Mouse (Mus musculus): ENCODE data around the gene Med15. TPM values are rescaled to one million over a fixed set of nuclear protein-coding genes. Genes with fewer than 3 reads are reported as not detected.
A peak's percentile ranks its signal among the peaks of the same experiment; 100 is the strongest.

The Med15 gene
- polyA plus RNA-seq, 1 experiment from 2014 or later: 47.5 TPM

DNA sequence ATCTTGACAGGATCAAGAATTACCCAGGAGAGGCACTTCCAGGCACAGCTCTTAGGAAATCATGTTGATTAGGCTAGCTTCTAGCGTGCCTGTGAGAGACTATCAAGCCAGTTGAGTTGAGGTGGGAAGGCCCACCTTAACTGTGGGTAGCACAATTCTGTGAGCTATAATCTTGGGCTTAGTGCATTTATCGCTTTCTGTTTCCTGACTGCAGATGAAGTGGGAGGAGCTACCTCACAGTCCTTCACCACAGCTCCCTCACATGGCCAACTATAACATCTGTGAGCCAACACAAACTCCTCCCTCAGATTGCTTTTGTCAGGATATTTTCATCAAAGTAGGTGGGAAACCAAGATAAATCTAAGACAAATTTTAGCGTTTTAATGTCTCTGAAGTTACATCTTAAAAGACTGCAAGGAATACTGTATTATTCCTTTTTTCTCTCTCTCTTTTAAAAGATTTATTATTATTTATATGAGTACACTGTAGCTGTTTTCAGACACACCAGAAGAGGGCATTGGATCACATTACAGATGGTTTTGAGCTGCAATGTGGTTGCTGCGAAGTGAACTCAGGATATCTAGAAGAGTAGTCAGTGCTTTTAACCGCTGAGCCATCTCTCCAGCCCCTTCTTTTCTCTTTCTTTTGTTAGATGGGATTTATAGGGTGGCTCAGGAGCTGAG lies 5.4 kb downstream of the Med15 start:
- ATAC-seq (ENCODE audit: insufficient number of reproducible peaks, insufficient read depth, low FRiP score, low read depth): no peak
- Histone ChIP-seq H3K36me3 (ENCODE audit: control insufficient read depth, insufficient read depth, low read length) (no peaks in the 10 kb centered on the region), H3K4me3 (ENCODE audit: low read depth, low read length) (no peak overlapping the region), H3K9ac (replicated peaks; ENCODE audit: low read depth, low read length) (no peak overlapping the region), H3K4me1 (ENCODE audit: control insufficient read depth, insufficient read depth, low read length) (no peaks in the 10 kb centered on the region), H3K9me3 (ENCODE audit: control insufficient read depth, low read depth, low read length) (no peaks in the 10 kb centered on the region), H3K27ac (ENCODE audit: low read length) (no peak overlapping the region), H3K4me2 (replicated peaks; ENCODE audit: low read depth, low read length) (no peak overlapping the region), H3K27me3 (ENCODE audit: control insufficient read depth, insufficient read depth, low read length) (no peaks in the 10 kb centered on the region)
- WGBS: 14% methylated on average over 5 of the region's 5 CpGs

DNA sequence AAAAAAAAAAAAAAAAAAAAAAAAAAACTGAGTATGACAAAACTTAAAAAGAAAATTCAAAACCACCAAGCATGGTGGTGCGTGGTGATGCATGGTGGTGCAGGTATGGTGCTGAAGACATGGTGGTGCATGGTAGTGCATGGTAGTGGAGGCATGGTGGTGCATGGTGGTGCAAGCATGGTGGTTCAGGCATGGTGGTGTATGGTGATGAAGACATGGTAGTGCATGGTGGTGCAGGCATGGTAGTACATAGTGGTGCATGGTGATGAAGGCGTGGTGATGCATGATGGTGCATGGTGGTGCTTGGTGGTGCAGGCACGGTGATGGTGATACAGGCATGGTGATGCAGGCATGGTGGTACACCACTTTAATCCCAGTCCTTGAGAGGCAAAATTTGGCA lies 8.2 kb downstream of the Med15 start:
- no peak overlapping the region for H3K4me2 ChIP-seq (replicated peaks; ENCODE audit: low read depth, low read length)
- H3K9me3 ChIP-seq (ENCODE audit: control insufficient read depth, low read depth, low read length): no peaks in the 10 kb centered on the region
- no peaks in the 10 kb centered on the region for H3K27me3 ChIP-seq (ENCODE audit: control insufficient read depth, insufficient read depth, low read length)
- WGBS: 91% methylated on average over 3 of the region's 3 CpGs
- no peaks in the 10 kb centered on the region for H3K36me3 ChIP-seq (ENCODE audit: control insufficient read depth, insufficient read depth, low read length)
- H3K9ac ChIP-seq (replicated peaks; ENCODE audit: low read depth, low read length): no peak overlapping the region
- H3K4me1 ChIP-seq (ENCODE audit: control insufficient read depth, insufficient read depth, low read length): peaks cover 8% of the 10 kb centered on the region
- H3K4me3 ChIP-seq (ENCODE audit: low read depth, low read length): no peak overlapping the region
- ATAC-seq (ENCODE audit: insufficient number of reproducible peaks, insufficient read depth, low FRiP score, low read depth): no peak
- H3K27ac ChIP-seq (ENCODE audit: low read length): no peak overlapping the region

DNA sequence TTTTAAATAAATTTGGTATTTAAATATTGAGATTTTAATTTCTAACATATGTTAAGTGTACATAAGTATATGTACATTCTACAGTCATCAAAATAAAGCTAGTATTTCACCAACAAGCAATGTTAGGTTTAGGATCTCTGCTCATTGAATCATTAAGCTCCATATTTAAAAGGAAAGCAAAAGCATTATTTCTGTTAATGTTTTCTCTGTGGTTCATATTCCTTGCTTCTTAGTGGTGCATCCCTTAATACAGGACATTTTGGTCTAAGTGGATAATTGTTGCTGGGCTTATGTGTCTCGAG lies 9.4 kb downstream of the Med15 start:
- Histone ChIP-seq H3K4me1 (ENCODE audit: control insufficient read depth, insufficient read depth, low read length) (peaks cover 8% of the 10 kb centered on the region), H3K4me2 (replicated peaks; ENCODE audit: low read depth, low read length) (no peak overlapping the region), H3K4me3 (ENCODE audit: low read depth, low read length) (no peak overlapping the region), H3K9me3 (ENCODE audit: control insufficient read depth, low read depth, low read length) (no peaks in the 10 kb centered on the region), H3K9ac (replicated peaks; ENCODE audit: low read depth, low read length) (no peak overlapping the region), H3K27me3 (ENCODE audit: control insufficient read depth, insufficient read depth, low read length) (no peaks in the 10 kb centered on the region), H3K27ac (ENCODE audit: low read length) (no peak overlapping the region), H3K36me3 (ENCODE audit: control insufficient read depth, insufficient read depth, low read length) (no peaks in the 10 kb centered on the region)
- ATAC-seq (ENCODE audit: insufficient number of reproducible peaks, insufficient read depth, low FRiP score, low read depth): no peak
- WGBS: 82% methylated on average over 1 of the region's 1 CpGs

DNA sequence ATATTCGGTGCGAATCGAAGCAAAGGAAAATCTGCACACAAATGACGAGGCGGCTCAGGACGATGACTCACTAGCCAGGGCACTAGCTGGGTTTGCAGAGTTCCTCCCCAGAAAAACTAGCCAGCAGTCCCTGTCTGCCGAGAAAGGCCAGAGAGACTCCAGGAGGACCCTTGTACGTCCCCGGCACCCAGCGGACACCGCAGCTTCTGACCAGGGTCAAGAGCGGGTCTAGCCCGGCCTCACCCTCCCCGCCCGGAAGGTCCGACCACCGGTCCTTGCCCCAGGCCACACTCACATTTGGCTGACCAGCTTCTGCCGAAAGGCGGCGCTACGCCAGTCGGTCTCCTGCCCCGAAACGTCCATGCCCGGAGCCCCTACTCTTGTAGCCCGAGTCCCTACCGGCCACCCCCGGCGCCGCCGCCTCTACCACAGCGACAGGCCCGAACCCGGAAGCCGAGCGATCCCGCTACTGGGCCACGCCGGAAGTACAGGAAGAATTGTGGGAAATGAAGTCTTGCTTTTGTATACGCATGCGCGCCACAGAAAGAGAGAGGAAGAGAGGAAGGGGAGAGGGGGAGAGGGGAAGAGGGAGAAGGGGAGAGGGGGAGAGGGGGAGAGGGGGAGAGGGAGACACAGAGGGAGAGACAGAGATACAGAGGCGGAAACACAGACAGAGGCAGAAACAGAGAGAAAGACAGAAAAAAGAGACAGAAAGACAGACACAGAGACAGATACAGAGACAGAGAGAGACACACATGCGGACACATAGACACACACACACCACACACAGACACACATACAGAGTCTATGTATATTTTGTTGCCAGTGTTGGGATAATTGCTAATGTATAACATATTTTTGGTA lies 10.0 kb downstream of the Med15 start:
- Histone ChIP-seq H3K4me3 (ENCODE audit: low read depth, low read length) (peak overlapping the region; percentile 84), H3K9me3 (ENCODE audit: control insufficient read depth, low read depth, low read length) (no peaks in the 10 kb centered on the region), H3K4me2 (replicated peaks; ENCODE audit: low read depth, low read length) (peak overlapping the region; percentile 87), H3K27ac (ENCODE audit: low read length) (peak overlapping the region; percentile 72), H3K4me1 (ENCODE audit: control insufficient read depth, insufficient read depth, low read length) (peaks cover 8% of the 10 kb centered on the region), H3K9ac (replicated peaks; ENCODE audit: low read depth, low read length) (peak overlapping the region; percentile 79), H3K27me3 (ENCODE audit: control insufficient read depth, insufficient read depth, low read length) (no peaks in the 10 kb centered on the region), H3K36me3 (ENCODE audit: control insufficient read depth, insufficient read depth, low read length) (no peaks in the 10 kb centered on the region)
- WGBS: 2% methylated on average over 42 of the region's 44 CpGs
- ATAC-seq (ENCODE audit: insufficient number of reproducible peaks, insufficient read depth, low FRiP score, low read depth): peak; percentile 90

DNA sequence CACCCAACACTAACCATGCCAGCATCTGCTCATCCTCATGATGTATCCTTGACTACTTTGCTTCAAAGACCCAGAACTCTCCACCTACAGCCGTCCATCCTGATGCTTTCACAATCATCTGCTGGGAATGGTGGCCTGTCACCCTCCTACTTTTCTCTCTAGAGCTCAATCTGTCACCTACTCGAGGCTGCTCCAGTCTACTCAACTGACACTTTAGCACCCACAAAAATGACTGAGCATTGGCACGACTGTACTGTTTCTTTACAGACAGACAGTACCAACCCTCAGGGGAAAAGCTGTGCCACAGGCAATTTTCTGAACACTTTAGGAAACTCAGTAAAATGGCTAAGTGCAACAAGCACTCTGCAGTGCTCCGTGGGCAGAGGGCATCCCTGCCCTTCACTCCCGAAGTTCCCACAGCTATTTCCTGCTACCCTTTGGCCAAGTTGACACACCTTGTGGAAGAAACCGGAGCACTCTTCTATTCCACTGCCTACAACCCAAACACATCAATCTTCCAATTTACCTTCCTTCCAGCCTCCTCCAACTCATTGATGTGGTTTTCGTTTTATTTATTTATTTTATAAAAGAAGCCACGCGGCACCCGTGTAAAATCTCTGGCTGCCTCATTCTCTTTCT lies 10.8 kb downstream of the Med15 start:
- ATAC-seq (ENCODE audit: insufficient number of reproducible peaks, insufficient read depth, low FRiP score, low read depth): 0 out of 2 replicates have a peak, but pooled peaks have one; percentile 21
- peak overlapping the region; percentile 84 for H3K4me3 ChIP-seq (ENCODE audit: low read depth, low read length)
- H3K4me2 ChIP-seq (replicated peaks; ENCODE audit: low read depth, low read length): peak overlapping the region; percentile 87
- H3K27me3 ChIP-seq (ENCODE audit: control insufficient read depth, insufficient read depth, low read length): no peaks in the 10 kb centered on the region
- peak overlapping the region; percentile 72 for H3K27ac ChIP-seq (ENCODE audit: low read length)
- 6% methylated on average over 10 of the region's 10 CpGs for WGBS
- H3K4me1 ChIP-seq (ENCODE audit: control insufficient read depth, insufficient read depth, low read length): peaks cover 8% of the 10 kb centered on the region
- H3K36me3 ChIP-seq (ENCODE audit: control insufficient read depth, insufficient read depth, low read length): no peaks in the 10 kb centered on the region
- peak overlapping the region; percentile 79 for H3K9ac ChIP-seq (replicated peaks; ENCODE audit: low read depth, low read length)
- H3K9me3 ChIP-seq (ENCODE audit: control insufficient read depth, low read depth, low read length): no peaks in the 10 kb centered on the region

DNA sequence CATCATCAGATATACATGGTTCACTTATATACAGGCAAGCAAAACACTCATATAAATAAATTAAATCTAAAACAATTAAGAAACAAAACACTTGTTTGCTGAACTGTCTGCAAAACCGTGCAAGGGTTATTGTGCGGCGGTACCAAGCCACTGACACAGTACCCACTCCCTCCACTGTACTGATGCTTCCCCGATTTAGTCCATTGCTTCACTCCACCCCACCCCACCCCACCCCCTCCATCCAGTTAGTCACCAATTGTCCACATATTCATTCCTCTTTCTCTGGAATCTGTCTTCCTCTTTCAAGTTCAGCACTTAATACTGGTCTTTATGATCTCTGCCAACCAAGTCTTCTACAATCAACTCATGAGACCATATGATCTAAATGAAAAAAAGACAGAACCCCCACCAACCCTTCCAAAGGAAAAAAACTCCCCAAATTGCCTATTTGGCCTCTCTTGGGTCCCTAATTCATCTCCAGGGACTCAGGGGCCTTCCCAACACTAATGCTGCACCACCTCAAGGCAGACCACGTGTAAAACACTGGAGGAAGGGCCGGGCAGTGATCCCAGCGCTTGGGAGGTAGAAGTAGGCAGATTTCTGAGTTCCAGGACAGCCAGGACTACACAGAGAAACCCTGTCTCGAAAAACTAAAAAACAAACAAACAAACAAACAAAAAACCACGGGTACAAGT lies 11.4 kb downstream of the Med15 start:
- peak overlapping the region; percentile 87 for H3K4me2 ChIP-seq (replicated peaks; ENCODE audit: low read depth, low read length)
- H3K4me1 ChIP-seq (ENCODE audit: control insufficient read depth, insufficient read depth, low read length): peaks cover 8% of the 10 kb centered on the region
- peak overlapping the region; percentile 84 for H3K4me3 ChIP-seq (ENCODE audit: low read depth, low read length)
- ATAC-seq (ENCODE audit: insufficient number of reproducible peaks, insufficient read depth, low FRiP score, low read depth): no peak
- H3K27me3 ChIP-seq (ENCODE audit: control insufficient read depth, insufficient read depth, low read length): no peaks in the 10 kb centered on the region
- no peaks in the 10 kb centered on the region for H3K9me3 ChIP-seq (ENCODE audit: control insufficient read depth, low read depth, low read length)
- peak overlapping the region; percentile 79; the same call in 1 of the 2 replicates for H3K9ac ChIP-seq (replicated peaks; ENCODE audit: low read depth, low read length)
- H3K36me3 ChIP-seq (ENCODE audit: control insufficient read depth, insufficient read depth, low read length): no peaks in the 10 kb centered on the region
- H3K27ac ChIP-seq (ENCODE audit: low read length): no peak overlapping the region
- WGBS: 63% methylated on average over 9 of the region's 9 CpGs

DNA sequence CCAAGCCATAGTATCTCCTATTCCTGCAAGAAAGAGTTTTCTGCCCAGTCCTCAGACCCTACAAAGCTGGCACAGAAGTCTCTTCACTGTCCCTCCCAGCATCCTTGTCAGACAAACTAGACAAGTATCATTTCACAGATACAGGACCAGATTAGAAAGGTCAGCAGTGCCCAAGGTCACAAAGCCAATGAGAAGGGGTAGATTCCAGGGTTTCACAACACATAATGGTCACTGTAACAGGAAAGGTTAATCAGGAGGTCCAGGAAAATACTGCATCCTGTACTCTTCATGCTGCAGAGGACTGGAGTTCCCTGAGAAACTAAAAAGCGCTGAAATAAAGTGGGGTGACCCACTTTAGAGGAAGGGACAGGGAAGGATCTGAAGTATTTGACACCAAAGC lies 14.9 kb downstream of the Med15 start:
- no peaks in the 10 kb centered on the region for H3K36me3 ChIP-seq (ENCODE audit: control insufficient read depth, insufficient read depth, low read length)
- no peak overlapping the region for H3K27ac ChIP-seq (ENCODE audit: low read length)
- no peak overlapping the region for H3K9ac ChIP-seq (replicated peaks; ENCODE audit: low read depth, low read length)
- ATAC-seq (ENCODE audit: insufficient number of reproducible peaks, insufficient read depth, low FRiP score, low read depth): no peak
- no peaks in the 10 kb centered on the region for H3K9me3 ChIP-seq (ENCODE audit: control insufficient read depth, low read depth, low read length)
- WGBS: 90% methylated on average over 1 of the region's 1 CpGs
- H3K4me2 ChIP-seq (replicated peaks; ENCODE audit: low read depth, low read length): no peak overlapping the region
- no peak overlapping the region for H3K4me3 ChIP-seq (ENCODE audit: low read depth, low read length)
- H3K4me1 ChIP-seq (ENCODE audit: control insufficient read depth, insufficient read depth, low read length): peaks cover 8% of the 10 kb centered on the region
- no peaks in the 10 kb centered on the region for H3K27me3 ChIP-seq (ENCODE audit: control insufficient read depth, insufficient read depth, low read length)

DNA sequence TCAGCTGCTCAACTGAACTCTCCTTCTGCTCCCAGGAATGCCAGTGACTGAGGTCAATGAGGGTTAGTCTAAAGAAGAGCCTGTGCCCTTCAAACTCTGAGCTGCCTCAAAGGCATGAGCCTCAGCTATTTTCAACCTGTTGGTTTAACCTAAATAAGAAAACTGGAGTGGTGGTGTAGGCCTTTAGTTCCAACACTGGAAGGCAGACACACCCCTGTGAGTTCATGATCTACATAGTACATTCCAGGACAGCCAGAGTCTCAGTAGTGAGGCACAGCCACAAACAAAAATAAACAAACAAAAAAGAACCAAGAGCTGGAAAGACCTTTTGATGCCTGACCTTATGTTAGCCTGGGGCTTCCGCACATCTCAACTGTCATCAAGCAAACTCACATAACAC lies 25.1 kb downstream of the Med15 start:
- H3K27ac ChIP-seq (ENCODE audit: low read length): no peak overlapping the region
- no peak for ATAC-seq (ENCODE audit: insufficient number of reproducible peaks, insufficient read depth, low FRiP score, low read depth)
- H3K36me3 ChIP-seq (ENCODE audit: control insufficient read depth, insufficient read depth, low read length): 0 out of 2 replicates have a peak, but pooled peaks cover 2% of the 10 kb centered on the region
- WGBS: 88% methylated on average over 1 of the region's 1 CpGs
- H3K9me3 ChIP-seq (ENCODE audit: control insufficient read depth, low read depth, low read length): no peaks in the 10 kb centered on the region
- H3K4me3 ChIP-seq (ENCODE audit: low read depth, low read length): no peak overlapping the region
- no peak overlapping the region for H3K4me2 ChIP-seq (replicated peaks; ENCODE audit: low read depth, low read length)
- no peak overlapping the region for H3K9ac ChIP-seq (replicated peaks; ENCODE audit: low read depth, low read length)
- no peaks in the 10 kb centered on the region for H3K27me3 ChIP-seq (ENCODE audit: control insufficient read depth, insufficient read depth, low read length)
- H3K4me1 ChIP-seq (ENCODE audit: control insufficient read depth, insufficient read depth, low read length): no peaks in the 10 kb centered on the region

Measured in stomach, embryonic 14.5 days (tissue).